Mouse (Mus musculus): ENCODE measurements at regions not wholly inside any gene's neighbourhood (a gene's known extent, or its start where the extent isn't known, plus 50 kb on each side); places are given as distances from the start of the nearest gene placed in this dataset.

GRCm38 (mm10) chr9:50141176-50141575 is 203.6 kb downstream of the Rpl10-ps3 start:
- TF ChIP-seq CTCF (IDR thresholded peaks at IDR 0.05) (no peak), EP300 (IDR thresholded peaks at IDR 0.05) (no peak)

Data from lung, postnatal 0 days (tissue).